Mouse (Mus musculus) heart, embryonic 12.5 days (tissue): ENCODE measurements around the gene Trank1. TPM values are rescaled to one million over a fixed set of nuclear protein-coding genes. Genes with fewer than 3 reads are reported as not detected.

Experiments
- ATAC-seq: fragments of 200-750 bp; cut with Nextera tagmentation; 2 replicates; pipeline ENCODE4 v1.8.0; 2017; ENCODE audit warnings: moderate TSS enrichment, moderate library complexity; ENCODE audit not compliant: insufficient number of reproducible peaks, low FRiP score
- H3K27ac ChIP-seq: fragments of 300-500 bp; sonication (generic); 2 replicates; pipeline ENCODE4 v1.5.1; 2016; ENCODE audit warnings: mild to moderate bottlenecking, moderate library complexity; ENCODE audit not compliant: poor library complexity, severe bottlenecking
- H3K27me3 ChIP-seq: fragments of 300-500 bp; sonication (generic); replicated peaks from 2 replicates; pipeline ENCODE4 v1.6.1; 2016; ENCODE audit warnings: mild to moderate bottlenecking, moderate library complexity
- H3K36me3 ChIP-seq: fragments of 300-500 bp; sonication (generic); 2 replicates; pipeline ENCODE4 v1.6.1; 2016; ENCODE audit warnings: mild to moderate bottlenecking, moderate library complexity
- H3K4me1 ChIP-seq: fragments of 300-500 bp; sonication (generic); replicated peaks from 2 replicates; pipeline ENCODE4 v1.6.1; 2016; ENCODE audit warnings: mild to moderate bottlenecking
- H3K4me2 ChIP-seq: fragments of 300-500 bp; sonication (generic); 2 replicates; pipeline ENCODE4 v1.6.1; 2016; ENCODE audit warnings: mild to moderate bottlenecking, moderate library complexity
- H3K4me3 ChIP-seq: fragments of 300-500 bp; sonication (generic); 2 replicates; pipeline ENCODE4 v1.5.1; 2016; ENCODE audit warnings: mild to moderate bottlenecking
- H3K9ac ChIP-seq: fragments of 300-500 bp; sonication (generic); 2 replicates; pipeline ENCODE4 v1.6.1; 2016; ENCODE audit warnings: mild to moderate bottlenecking, moderate library complexity
- H3K9me3 ChIP-seq: fragments of 300-500 bp; sonication (generic); replicated peaks from 2 replicates; pipeline ENCODE4 v1.6.1; 2016; ENCODE audit warnings: mild to moderate bottlenecking, moderate library complexity
- WGBS: fragments of 180-500 bp; shearing (Covaris S2); methylation state at CpG from one replicate; pipeline ENCODE4 v1.1.7; 2016; 5-methylcytosine and 5-hydroxymethylcytosine counted together
- polyA plus RNA-seq: library from polyadenylated mRNA; unstranded; fragments of >200 nt; fragmentation: Nextera tagmentation; extraction: Ambion mirVana; gene quantifications from 2 replicates; pipeline ENCODE4 v1.2.1, GENCODE M21; 2016

The Trank1 gene
- polyA plus RNA-seq, 1 experiment from 2014 or later: 0.03 TPM

- H3K27me3 ChIP-seq: no peaks in the 10 kb centered on the region
- no peak overlapping the region for H3K4me3 ChIP-seq
- 0 out of 2 replicates have a peak, but pooled peaks cover 5% of the 10 kb centered on the region for H3K4me1 ChIP-seq
- no peak overlapping the region for H3K27ac ChIP-seq
- 76% methylated on average over 9 of the region's 9 CpGs for WGBS
- no peaks in the 10 kb centered on the region for H3K9me3 ChIP-seq
- ATAC-seq: no peak
- no peaks in the 10 kb centered on the region for H3K36me3 ChIP-seq
- H3K4me2 ChIP-seq: no peak overlapping the region
- H3K9ac ChIP-seq: no peak overlapping the region
Measured at GRCm38 (mm10) chr9:111381056-111382025, 69.8 kb downstream of the Trank1 start.

GRCm38 (mm10) chr9:111382469-111382868 is 70.9 kb downstream of the Trank1 start:
- Histone ChIP-seq H3K9me3 (no peaks in the 10 kb centered on the region), H3K4me1 (0 out of 2 replicates have a peak, but pooled peaks cover 5% of the 10 kb centered on the region), H3K27me3 (no peaks in the 10 kb centered on the region), H3K4me2 (no peak overlapping the region), H3K9ac (no peak overlapping the region), H3K4me3 (no peak overlapping the region), H3K27ac (no peak overlapping the region), H3K36me3 (no peaks in the 10 kb centered on the region)
- ATAC-seq: no peak
- WGBS: 81% methylated on average over 6 of the region's 6 CpGs

- Histone ChIP-seq H3K9me3 (no peaks in the 10 kb centered on the region), H3K36me3 (no peaks in the 10 kb centered on the region), H3K27me3 (no peaks in the 10 kb centered on the region), H3K27ac (no peak overlapping the region), H3K9ac (no peak overlapping the region), H3K4me2 (no peak overlapping the region), H3K4me1 (0 out of 2 replicates have a peak, but pooled peaks cover 5% of the 10 kb centered on the region), H3K4me3 (no peak overlapping the region)
- ATAC-seq: no peak
- WGBS: 76% methylated on average over 3 of the region's 3 CpGs
Measured at GRCm38 (mm10) chr9:111383046-111383445, 71.5 kb downstream of the Trank1 start.

DNA sequence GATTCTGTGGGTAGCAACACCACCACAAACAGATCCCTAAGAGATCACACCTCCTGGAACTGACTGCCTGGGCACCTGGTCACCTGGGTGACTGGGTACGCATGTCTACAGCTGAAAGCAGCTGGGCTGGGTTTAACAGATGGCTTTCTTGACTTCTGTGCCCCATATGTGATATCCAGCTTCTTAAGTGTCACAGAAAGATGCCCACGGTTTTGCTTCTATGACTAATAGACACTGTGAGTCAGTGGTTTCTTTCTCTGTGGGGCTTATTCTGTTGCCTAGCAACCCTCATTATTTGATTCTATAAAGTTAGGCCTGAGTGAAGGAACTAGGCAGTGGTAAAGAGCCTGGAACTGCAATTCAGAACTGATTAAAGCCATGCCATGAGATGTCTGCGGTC is 72.2 kb downstream of the Trank1 start:
- ATAC-seq: no peak
- Histone ChIP-seq H3K4me3 (no peak overlapping the region), H3K27me3 (no peaks in the 10 kb centered on the region), H3K4me1 (0 out of 2 replicates have a peak, but pooled peaks cover 5% of the 10 kb centered on the region), H3K9ac (no peak overlapping the region), H3K4me2 (no peak overlapping the region), H3K27ac (no peak overlapping the region), H3K9me3 (no peaks in the 10 kb centered on the region), H3K36me3 (no peaks in the 10 kb centered on the region)
- WGBS: 78% methylated on average over 3 of the region's 3 CpGs

- Histone ChIP-seq H3K9me3 (no peaks in the 10 kb centered on the region), H3K36me3 (no peaks in the 10 kb centered on the region), H3K9ac (no peak overlapping the region), H3K27me3 (no peaks in the 10 kb centered on the region), H3K4me1 (no peaks in the 10 kb centered on the region), H3K27ac (no peak overlapping the region), H3K4me2 (no peak overlapping the region), H3K4me3 (no peak overlapping the region)
- 72% methylated on average over 5 of the region's 5 CpGs for WGBS
- no peak for ATAC-seq
Measured at GRCm38 (mm10) chr9:111385526-111386491, 74.3 kb downstream of the Trank1 start.

GRCm38 (mm10) chr9:111386569-111386968 is 75.0 kb downstream of the Trank1 start:
- no peak overlapping the region for H3K27ac ChIP-seq
- no peak overlapping the region for H3K4me3 ChIP-seq
- ATAC-seq: no peak
- WGBS: 77% methylated on average over 2 of the region's 2 CpGs
- H3K4me2 ChIP-seq: no peak overlapping the region
- no peaks in the 10 kb centered on the region for H3K4me1 ChIP-seq
- no peaks in the 10 kb centered on the region for H3K36me3 ChIP-seq
- H3K27me3 ChIP-seq: no peaks in the 10 kb centered on the region
- H3K9ac ChIP-seq: no peak overlapping the region
- H3K9me3 ChIP-seq: no peaks in the 10 kb centered on the region

GRCm38 (mm10) chr9:111387576-111387975 is 76.0 kb downstream of the Trank1 start:
- no peaks in the 10 kb centered on the region for H3K36me3 ChIP-seq
- ATAC-seq: no peak
- WGBS: 76% methylated on average over 4 of the region's 4 CpGs

GRCm38 (mm10) chr9:111390016-111390415 is 78.5 kb downstream of the Trank1 start:
- H3K4me1 ChIP-seq: no peaks in the 10 kb centered on the region
- no peak for ATAC-seq
- no peak overlapping the region for H3K27ac ChIP-seq
- no peak overlapping the region for H3K4me2 ChIP-seq
- no peak overlapping the region for H3K9ac ChIP-seq
- H3K36me3 ChIP-seq: no peaks in the 10 kb centered on the region
- H3K4me3 ChIP-seq: no peak overlapping the region
- 0 out of 2 replicates have a peak, but pooled peaks cover 4% of the 10 kb centered on the region for H3K27me3 ChIP-seq
- H3K9me3 ChIP-seq: no peaks in the 10 kb centered on the region
- WGBS: 83% methylated on average over 9 of the region's 9 CpGs

More at GRCm38 (mm10) chr9:111387576-111387975, 76.0 kb downstream of the Trank1 start:
- Histone ChIP-seq H3K9ac (no peak overlapping the region), H3K4me2 (no peak overlapping the region), H3K4me1 (no peaks in the 10 kb centered on the region), H3K9me3 (no peaks in the 10 kb centered on the region), H3K27ac (no peak overlapping the region), H3K27me3 (0 out of 2 replicates have a peak, but pooled peaks cover 4% of the 10 kb centered on the region), H3K4me3 (no peak overlapping the region)

GRCm38 (mm10) chr9:111391036-111391435 is 79.5 kb downstream of the Trank1 start:
- Histone ChIP-seq H3K9me3 (no peaks in the 10 kb centered on the region), H3K4me2 (no peak overlapping the region), H3K27me3 (0 out of 2 replicates have a peak, but pooled peaks cover 4% of the 10 kb centered on the region), H3K27ac (no peak overlapping the region), H3K9ac (no peak overlapping the region), H3K36me3 (no peaks in the 10 kb centered on the region), H3K4me3 (no peak overlapping the region), H3K4me1 (no peaks in the 10 kb centered on the region)
- no peak for ATAC-seq
- WGBS: 80% methylated on average over 8 of the region's 8 CpGs

DNA sequence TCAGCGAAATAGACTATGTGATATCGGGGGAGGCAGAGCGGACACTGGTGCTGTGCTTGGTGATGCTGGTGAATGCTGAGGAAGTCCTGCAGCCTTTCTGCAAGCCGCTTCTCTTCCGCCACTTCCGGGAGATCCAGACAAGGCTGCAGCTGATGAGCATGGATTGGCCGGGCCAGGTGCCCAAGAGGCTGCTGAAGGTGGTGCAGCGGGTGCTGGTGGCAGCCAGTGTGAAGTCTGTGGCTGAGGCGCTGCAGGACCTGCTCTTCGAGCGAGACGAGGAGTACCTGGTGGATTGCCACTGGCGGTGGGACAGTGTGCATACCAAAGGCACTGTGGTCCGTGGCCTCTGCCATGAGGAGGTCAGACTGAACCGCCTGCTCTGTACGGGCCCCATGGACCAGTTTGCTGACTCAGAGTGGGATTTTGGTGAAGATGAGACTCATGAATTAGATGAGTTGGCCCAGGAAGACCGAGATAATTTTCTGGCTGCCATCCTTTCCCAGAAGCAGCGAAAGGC is 80.4 kb downstream of the Trank1 start:
- Histone ChIP-seq H3K4me1 (no peaks in the 10 kb centered on the region), H3K4me3 (no peak overlapping the region), H3K27me3 (0 out of 2 replicates have a peak, but pooled peaks cover 4% of the 10 kb centered on the region), H3K4me2 (no peak overlapping the region), H3K9me3 (no peaks in the 10 kb centered on the region), H3K9ac (no peak overlapping the region), H3K36me3 (no peaks in the 10 kb centered on the region), H3K27ac (no peak overlapping the region)
- ATAC-seq: no peak
- WGBS: 82% methylated on average over 18 of the region's 18 CpGs
